Mouse (Mus musculus): Measurements from ENCODE around the gene Slc7a5.

DNA sequence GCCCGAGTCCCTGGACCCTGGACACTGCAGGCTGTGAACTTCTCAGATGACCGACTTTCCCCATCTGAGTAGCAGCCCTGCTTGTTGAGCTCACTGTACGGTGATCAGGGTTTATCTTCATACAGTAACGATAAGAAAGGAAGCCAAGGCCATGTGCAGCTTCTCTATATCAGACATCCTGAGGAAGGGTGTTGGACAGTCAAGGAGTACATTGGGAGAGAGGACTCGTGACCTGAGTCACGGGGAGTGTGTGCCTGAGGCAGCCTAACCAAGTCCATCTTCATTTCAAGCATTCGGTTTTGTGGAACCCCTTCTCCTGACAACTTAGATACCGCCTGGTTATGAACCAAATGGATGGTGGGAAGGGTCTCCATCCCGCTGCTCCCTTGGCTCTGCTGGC, 32.0 kb downstream of the Slc7a5 start:
- TF ChIP-seq CTCF (IDR thresholded peaks at IDR 0.05; ENCODE audit: low read depth) (no peak), EP300 (IDR thresholded peaks at IDR 0.05; ENCODE audit: low read depth) (no peak)

Measured in liver, postnatal 0 days (tissue).